Mouse (Mus musculus) myocyte (in vitro differentiated cells): ENCODE results near the gene Stk35. TPM values are rescaled to one million over a fixed set of nuclear protein-coding genes. Genes with fewer than 3 reads are reported as not detected.

Source experiments
- H3K27me3 ChIP-seq: one replicate; pipeline ENCODE4 v1.6.1; 2011; ENCODE audit not compliant: control insufficient read depth, insufficient read depth, insufficient read length
- H3K36me3 ChIP-seq: one replicate; pipeline ENCODE4 v1.6.1; 2011; ENCODE audit not compliant: control insufficient read depth, insufficient read depth
- H3K4me2 ChIP-seq: one replicate; pipeline ENCODE4 v1.6.1; 2011; ENCODE audit warnings: low read depth, control low read depth
- H3K4me3 ChIP-seq: one replicate; pipeline ENCODE4 v1.5.1; 2011; ENCODE audit warnings: mild to moderate bottlenecking, control low read depth, moderate library complexity
- H3K79me2 ChIP-seq: one replicate; pipeline ENCODE4 v1.6.1; 2011; ENCODE audit not compliant: control insufficient read depth, insufficient read depth
- H3ac ChIP-seq: one replicate; pipeline ENCODE4 v1.6.1; 2011; ENCODE audit not compliant: control insufficient read depth, insufficient read length
- CEBPB ChIP-seq: IDR thresholded peaks from 2 replicates; pipeline ENCODE4 v1.6.1; 2011; ENCODE audit warnings: mild to moderate bottlenecking, moderate library complexity; ENCODE audit not compliant: poor library complexity, insufficient read depth, severe bottlenecking
- E2F4 ChIP-seq: IDR thresholded peaks from one replicate; pipeline ENCODE4 v1.6.1; 2011; ENCODE audit warnings: mild to moderate bottlenecking, control low read depth, moderate library complexity; ENCODE audit not compliant: insufficient read depth
- MAX ChIP-seq: IDR thresholded peaks from one replicate; pipeline ENCODE4 v1.6.1; 2011; ENCODE audit warnings: low read depth, mild to moderate bottlenecking, control low read depth
- MYOD1 ChIP-seq, 3 experiments: IDR thresholded peaks; one replicate each; pipeline ENCODE4 v1.6.1; 2011; ENCODE audit warnings: control low read depth in 2 of 3, low read depth in 2 of 3, mild to moderate bottlenecking in 2 of 3, moderate library complexity in 1 of 3; ENCODE audit not compliant: insufficient read length in 2 of 3, control insufficient read depth in 1 of 3
- MYOG ChIP-seq, 3 experiments: IDR thresholded peaks; one replicate each; pipeline ENCODE4 v1.6.1; 2011; ENCODE audit warnings: control low read depth in 2 of 3, low read depth in 2 of 3, mild to moderate bottlenecking in 2 of 3; ENCODE audit not compliant: insufficient read length in 2 of 3, control insufficient read depth in 1 of 3, insufficient read depth in 1 of 3
- POLR2A ChIP-seq: IDR thresholded peaks from one replicate; pipeline ENCODE4 v1.6.1; 2011; ENCODE audit warnings: low read depth, mild to moderate bottlenecking, control low read depth, moderate library complexity; ENCODE audit not compliant: insufficient read length
- POLR2AphosphoS2 ChIP-seq: IDR thresholded peaks from one replicate; pipeline ENCODE4 v1.6.1; 2011; ENCODE audit warnings: low read depth, control low read depth; ENCODE audit not compliant: insufficient read length
- REST ChIP-seq: IDR thresholded peaks from one replicate; pipeline ENCODE4 v1.6.1; 2011; ENCODE audit warnings: mild to moderate bottlenecking, control low read depth, moderate library complexity; ENCODE audit not compliant: insufficient read depth, insufficient read length
- SRF ChIP-seq: IDR thresholded peaks from one replicate; pipeline ENCODE4 v1.6.1; 2011; ENCODE audit warnings: low read depth; ENCODE audit not compliant: control insufficient read depth, insufficient read length
- TCF12 ChIP-seq: IDR thresholded peaks from one replicate; pipeline ENCODE4 v1.6.1; 2011; ENCODE audit warnings: mild to moderate bottlenecking, control low read depth; ENCODE audit not compliant: poor library complexity, insufficient read depth, severe bottlenecking
- TCF3 ChIP-seq: IDR thresholded peaks from one replicate; pipeline ENCODE4 v1.6.1; 2011; ENCODE audit warnings: low read depth, control low read depth; ENCODE audit not compliant: insufficient read length
- USF1 ChIP-seq: IDR thresholded peaks from one replicate; pipeline ENCODE4 v1.6.1; 2011; ENCODE audit warnings: low read depth, mild to moderate bottlenecking, control low read depth, moderate library complexity
- polyA plus RNA-seq: library from polyadenylated mRNA; unstranded; fragments of >200 nt; fragmentation: generic; extraction: Trizol; gene quantifications from one replicate; pipeline ENCODE4 v1.2.1, GENCODE M21; 2012; ENCODE audit warnings: missing spikeins

Stk35 gene
- 6.0 TPM for polyA plus RNA-seq

GRCm38 (mm10) chr2:129800271-129800903 is at the start of gene Stk35:
Gene Stk35 (plus strand): TSS chr2:129800517.
- Histone ChIP-seq H3K36me3 (no peaks in the 10 kb centered on the region), H3K27me3 (no peaks in the 10 kb centered on the region), H3K79me2 (peaks cover 37% of the 10 kb centered on the region), H3ac (peak within 1 kb of the TSS; percentile 86), H3K4me2 (peak within 1 kb of the TSS; percentile 81), H3K4me3 (peak within 1 kb of the TSS; percentile 94)
- peak; percentile 59 for TF ChIP-seq POLR2A
- no peak for TF ChIP-seq REST
- no peak for TF ChIP-seq MAX
- peak; percentile 75 for TF ChIP-seq POLR2AphosphoS2
- TF ChIP-seq CEBPB: no peak
- no peak for TF ChIP-seq USF1
- no peak for TF ChIP-seq MYOG (IDR thresholded peaks at IDR 0.05; ENCODE audit: control insufficient read depth in 1 of 3, insufficient read depth in 1 of 3, insufficient read length in 2 of 3, low read depth in 2 of 3)
- TF ChIP-seq MYOD1 (IDR thresholded peaks at IDR 0.05; ENCODE audit: control insufficient read depth in 1 of 3, insufficient read length in 2 of 3, low read depth in 2 of 3): peak in 1 of 3 experiments; percentile 21
- TF ChIP-seq TCF3: no peak
- TF ChIP-seq SRF: no peak
- no peak for TF ChIP-seq TCF12
- peak; percentile 85 for TF ChIP-seq E2F4

GRCm38 (mm10) chr2:129782046-129782445 is 18.3 kb upstream of the Stk35 start:
- no peaks in the 10 kb centered on the region for H3K36me3 ChIP-seq
- H3K27me3 ChIP-seq: peaks cover 10% of the 10 kb centered on the region
- TF ChIP-seq REST (no peak), POLR2AphosphoS2 (no peak), USF1 (no peak), POLR2A (no peak), MYOG (IDR thresholded peaks at IDR 0.05; ENCODE audit: control insufficient read depth in 1 of 3, insufficient read depth in 1 of 3, insufficient read length in 2 of 3, low read depth in 2 of 3) (no peak), SRF (no peak), CEBPB (no peak), TCF3 (no peak), E2F4 (no peak), MAX (no peak), MYOD1 (IDR thresholded peaks at IDR 0.05; ENCODE audit: control insufficient read depth in 1 of 3, insufficient read length in 2 of 3, low read depth in 2 of 3) (no peak), TCF12 (no peak)
- H3K4me2 ChIP-seq: no peak overlapping the region
- no peaks in the 10 kb centered on the region for H3K79me2 ChIP-seq
- no peak overlapping the region for H3ac ChIP-seq
- H3K4me3 ChIP-seq: no peak overlapping the region

GRCm38 (mm10) chr2:129796501-129796900 is 3.8 kb upstream of the Stk35 start:
- Histone ChIP-seq H3K36me3 (no peaks in the 10 kb centered on the region), H3K4me2 (no peak overlapping the region), H3K27me3 (no peaks in the 10 kb centered on the region), H3ac (no peak overlapping the region), H3K79me2 (no peaks in the 10 kb centered on the region), H3K4me3 (no peak overlapping the region)
- no peak for TF ChIP-seq TCF12
- TF ChIP-seq POLR2AphosphoS2: no peak
- TF ChIP-seq POLR2A: no peak
- no peak for TF ChIP-seq TCF3
- no peak for TF ChIP-seq USF1
- TF ChIP-seq MAX: no peak
- TF ChIP-seq REST: no peak
- TF ChIP-seq MYOG (IDR thresholded peaks at IDR 0.05; ENCODE audit: control insufficient read depth in 1 of 3, insufficient read depth in 1 of 3, insufficient read length in 2 of 3, low read depth in 2 of 3): no peak
- no peak for TF ChIP-seq CEBPB
- TF ChIP-seq E2F4: no peak
- no peak for TF ChIP-seq SRF

GRCm38 (mm10) chr2:129797709-129798108 is 2.6 kb upstream of the Stk35 start:
- H3K36me3 ChIP-seq: no peaks in the 10 kb centered on the region
- H3ac ChIP-seq: no peak overlapping the region
- peaks cover 11% of the 10 kb centered on the region for H3K79me2 ChIP-seq
- no peaks in the 10 kb centered on the region for H3K27me3 ChIP-seq
- no peak for TF ChIP-seq CEBPB
- TF ChIP-seq TCF12: no peak
- no peak for TF ChIP-seq MYOG (IDR thresholded peaks at IDR 0.05; ENCODE audit: control insufficient read depth in 1 of 3, insufficient read depth in 1 of 3, insufficient read length in 2 of 3, low read depth in 2 of 3)
- TF ChIP-seq POLR2AphosphoS2: no peak
- TF ChIP-seq MYOD1 (IDR thresholded peaks at IDR 0.05; ENCODE audit: control insufficient read depth in 1 of 3, insufficient read length in 2 of 3, low read depth in 2 of 3): no peak
- H3K4me3 ChIP-seq: no peak overlapping the region
- no peak overlapping the region for H3K4me2 ChIP-seq

GRCm38 (mm10) chr2:129798410-129798809 is 1.9 kb upstream of the Stk35 start:
- Histone ChIP-seq H3K4me2 (no peak overlapping the region), H3K27me3 (no peaks in the 10 kb centered on the region), H3K36me3 (no peaks in the 10 kb centered on the region), H3K79me2 (peaks cover 18% of the 10 kb centered on the region), H3ac (no peak overlapping the region), H3K4me3 (no peak overlapping the region)
- TF ChIP-seq MAX: no peak
